Mouse (Mus musculus) c-Kit-negative CD71-positive TER-119-positive erythroid progenitor cells, embryonic 14.5 days (primary cell): ENCODE measurements around the gene Smpd3.

ENCODE experiments used
- DNase-seq: peaks from one replicate; pipeline ENCODE4 v3.0.0-alpha.2; 2013; ENCODE audit warnings: low read depth, low spot score

The Smpd3 gene

GRCm38 (mm10) chr8:106232751-106233150, 105.0 kb downstream of the Smpd3 start:
- no peak for DNase-seq

DNA sequence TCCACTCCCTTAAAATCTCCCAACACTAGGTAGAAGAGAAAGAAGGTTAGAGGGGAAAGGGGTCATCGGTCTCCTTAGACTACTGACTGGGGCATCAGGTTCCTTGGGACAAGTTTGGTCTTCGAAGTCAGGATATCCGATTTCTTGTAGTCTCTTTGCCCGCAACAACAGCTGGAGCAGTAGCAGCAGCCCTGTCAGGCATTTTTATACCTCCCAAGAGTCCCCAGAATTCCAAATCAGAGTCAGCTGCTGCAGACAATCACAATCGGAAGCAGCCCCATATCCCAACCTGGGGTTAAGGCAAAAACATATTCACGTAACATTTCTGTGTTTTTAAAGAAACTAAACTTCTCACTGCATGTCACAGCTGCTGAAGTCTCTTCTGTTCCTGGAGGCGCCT, 106.3 kb downstream of the Smpd3 start:
- DNase-seq, result no peak

- peak; percentile 46 for DNase-seq
These were observed 111.2 kb downstream of the Smpd3 start for GRCm38 (mm10) chr8:106226589-106226988.

- DNase-seq, result no peak
These were observed 118.2 kb downstream of the Smpd3 start for GRCm38 (mm10) chr8:106219620-106220019.

- DNase-seq, result no peak
These were observed 123.8 kb downstream of the Smpd3 start for GRCm38 (mm10) chr8:106213959-106214358.

- DNase-seq, result no peak
These were observed 126.4 kb downstream of the Smpd3 start for GRCm38 (mm10) chr8:106211421-106211820.

DNA sequence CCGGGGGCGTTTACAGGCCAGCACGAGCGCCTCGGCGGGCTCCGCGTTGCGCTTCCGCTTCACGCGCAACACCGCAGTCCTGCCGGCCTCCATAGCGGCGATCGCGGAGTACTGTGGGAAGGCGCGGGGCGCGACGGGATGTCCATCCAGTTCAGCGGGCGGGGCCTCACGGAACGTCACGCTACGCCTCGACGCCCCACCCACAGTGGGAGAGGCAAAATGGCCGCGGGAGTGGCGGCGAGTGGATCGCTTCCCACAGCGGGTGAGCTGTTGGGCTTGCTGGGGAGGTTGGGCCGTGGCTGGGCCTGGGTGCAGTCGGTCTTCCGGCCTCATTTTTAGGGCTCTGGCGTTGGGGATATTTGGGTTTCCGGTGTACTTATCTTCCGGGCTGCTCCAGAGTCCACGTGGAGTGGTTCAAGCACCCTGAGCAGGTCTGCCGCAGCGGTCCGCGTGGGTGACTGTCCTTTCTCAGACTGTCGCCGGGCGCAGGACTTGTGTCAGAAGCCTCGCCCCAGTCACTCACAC, 126.9 kb downstream of the Smpd3 start, which contains the start of the genes Slc7a6os and Prmt7:
Gene Slc7a6os (minus strand): TSS at position 115 of the 525 bp plus-strand sequence.
Gene Prmt7 (plus strand): TSS at position 116 of the 525 bp plus-strand sequence.
- peak; percentile 88 for DNase-seq

- peak; percentile 31 for DNase-seq
These were observed 127.6 kb downstream of the Smpd3 start for GRCm38 (mm10) chr8:106210035-106210731.
